Mouse (Mus musculus) activated CD4-positive, CD25-positive, alpha-beta regulatory T cell (primary cell): ENCODE measurements around the gene Zfp729b. TPM values are rescaled to one million over a fixed set of nuclear protein-coding genes. Genes with fewer than 3 reads are reported as not detected.

Source experiments
- polyA plus RNA-seq, 2 experiments: library from polyadenylated mRNA; unstranded; fragments of 100-300 nt; shearing (Covaris generic); gene quantifications; one replicate each; pipeline ENCODE4 v1.2.1; 2017

Gene Zfp729b
- polyA plus RNA-seq, result 1 to 10 TPM; 6.4 to 8.2 TPM

DNA sequence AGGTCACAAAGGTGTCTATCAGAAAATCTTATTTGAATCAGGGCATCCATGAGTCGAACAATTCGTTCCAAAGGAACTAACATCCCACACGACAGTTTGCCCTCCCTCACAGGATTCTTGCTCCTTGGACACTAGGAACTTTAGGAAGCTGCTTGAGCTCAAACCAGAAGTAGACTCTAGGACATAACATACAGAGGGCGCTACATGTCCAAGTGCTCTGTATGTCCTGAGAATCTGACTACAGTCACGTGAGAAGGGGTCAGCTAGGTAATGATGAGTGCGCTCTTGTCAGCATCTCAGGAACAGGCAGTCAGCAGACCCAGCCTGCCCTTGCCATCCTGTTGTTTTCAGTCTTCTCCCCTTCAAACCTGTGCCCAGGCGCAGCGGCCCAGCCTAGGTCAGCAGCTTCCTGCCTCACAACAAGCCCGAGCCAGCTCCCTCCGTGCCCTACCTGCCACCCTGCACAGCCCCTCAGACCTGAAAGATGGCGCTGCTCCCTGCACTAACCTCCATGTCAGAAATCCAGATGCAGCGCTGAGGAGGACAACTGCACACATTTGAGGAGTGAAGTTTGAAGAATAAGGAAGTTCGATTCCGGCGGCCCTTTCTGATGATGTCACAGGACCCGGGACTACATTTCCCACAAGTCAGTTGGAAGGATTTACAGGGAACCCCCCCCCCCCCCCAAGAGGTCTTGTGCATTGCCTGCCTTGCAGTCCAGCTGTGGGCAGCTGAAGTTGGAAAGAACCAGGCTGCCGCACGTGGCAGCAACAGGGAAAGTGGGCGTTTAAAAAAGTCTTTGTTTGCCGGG lies at the start of gene Zfp729b:
Gene Zfp729b, minus strand, starts transcription at position 642 of the 811 bp plus-strand sequence.

DNA sequence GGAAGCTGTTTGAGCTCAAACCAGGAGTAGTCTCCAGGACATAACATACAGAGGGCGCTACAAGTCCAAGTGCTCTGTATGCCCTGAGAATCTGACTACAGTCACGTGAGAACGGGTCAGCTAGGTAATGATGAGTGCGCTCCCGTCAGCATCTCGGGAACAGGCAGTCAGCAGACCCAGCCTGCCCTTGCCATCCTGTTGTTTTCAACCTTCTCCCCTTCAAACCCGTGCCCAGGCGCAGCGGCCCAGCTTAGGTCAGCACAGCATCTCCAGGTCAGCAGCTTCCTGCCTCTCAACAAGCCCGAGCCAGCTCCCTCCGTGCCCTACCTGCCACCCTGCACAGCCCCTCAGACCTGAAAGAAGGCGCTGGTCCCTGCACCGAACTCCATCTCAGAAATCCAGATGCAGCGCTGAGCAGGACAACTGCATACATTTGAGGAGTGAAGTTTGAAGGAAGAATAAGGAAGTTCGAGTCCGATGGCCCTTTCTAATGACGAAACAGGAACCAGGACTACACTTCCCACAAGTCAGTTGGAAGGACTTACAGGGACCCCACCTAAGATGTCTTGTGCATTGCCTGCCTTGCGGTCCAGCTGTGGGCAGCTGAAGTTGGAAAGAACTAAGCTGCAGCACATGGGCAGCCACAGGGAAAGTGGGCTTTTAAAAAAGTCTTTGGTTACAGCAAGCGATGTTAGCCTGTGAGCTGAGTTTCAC lies 27.9 kb upstream of the Zfp729b start, which contains the start of the genes Gm49345 and Zfp729a:
Gene Gm49345, minus strand, starts transcription at position 476 of the 714 bp plus-strand sequence.
Gene Zfp729a, minus strand, starts transcription at position 498 of the 714 bp plus-strand sequence.

DNA sequence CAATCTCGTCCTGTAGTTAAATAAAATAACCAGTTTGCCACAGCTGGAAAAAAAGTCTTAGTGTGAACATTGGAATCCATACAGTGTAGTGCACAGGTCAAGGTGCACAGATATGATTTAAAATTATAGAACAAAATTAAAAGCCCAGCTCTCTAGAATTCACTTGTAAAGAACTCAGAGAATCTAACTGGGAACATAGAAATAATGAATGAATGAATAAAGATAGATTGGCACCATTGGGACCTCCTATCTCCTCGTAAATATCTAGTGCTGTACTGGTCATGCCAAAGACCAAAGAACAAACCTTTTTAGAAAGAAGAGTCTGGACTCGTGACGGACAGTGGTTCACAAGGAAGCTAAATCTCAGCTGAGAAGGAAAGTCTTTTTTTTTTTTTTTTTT lies 55.8 kb downstream of the Zfp729b start, which contains the start of gene Zfp748:
Gene Zfp748, minus strand, starts transcription at position 101 of the 400 bp plus-strand sequence.

Other genes starting within 250 kb of the Zfp729b start
- 1 to 10 TPM; 1.1 to 1.8 TPM for gene Gm28044, start 249.2 kb downstream of the Zfp729b start, polyA plus RNA-seq
- 1 to 10 TPM; 2.5 to 4.7 TPM for gene Zfp953, start 249.1 kb downstream of the Zfp729b start, polyA plus RNA-seq
- gene Gm28041, start 234.0 kb downstream of the Zfp729b start, polyA plus RNA-seq, result 1 to 10 TPM; 1.1 to 1.5 TPM
- gene Zfp456, start 233.9 kb downstream of the Zfp729b start, polyA plus RNA-seq, result 1 to 10 TPM; 3.6 to 7.3 TPM
- gene Zfp429, start 209.9 kb downstream of the Zfp729b start, polyA plus RNA-seq, result 10 to 100 TPM; 20.7 to 23.9 TPM
- 1 to 10 TPM; 4.0 to 6.1 TPM for gene Zfp459, start 188.3 kb downstream of the Zfp729b start, polyA plus RNA-seq
- gene Zfp874a, start 158.1 kb downstream of the Zfp729b start, polyA plus RNA-seq, result 10 to 100 TPM; 10.2 to 15.6 TPM
- 10 to 100 TPM in 1 of 2 experiments, 1 to 10 TPM in 1; 10.0 to 15.0 TPM for gene Zfp874b, start 125.4 kb downstream of the Zfp729b start, polyA plus RNA-seq
- 10 to 100 TPM; 11.8 to 17.4 TPM for gene Zfp58, start 109.2 kb downstream of the Zfp729b start, polyA plus RNA-seq
- not detected for gene Gm26965, start 83.6 kb downstream of the Zfp729b start, polyA plus RNA-seq
- 10 to 100 TPM; 35.4 to 69.7 TPM for gene Zfp87, start 83.5 kb downstream of the Zfp729b start, polyA plus RNA-seq
- 10 to 100 TPM; 15.1 to 17.3 TPM for gene Zfp748, start 55.9 kb downstream of the Zfp729b start, polyA plus RNA-seq
- 1 to 10 TPM; 2.9 to 6.0 TPM for gene Gm49345, start 28.1 kb upstream of the Zfp729b start, polyA plus RNA-seq
- 1 to 10 TPM; 5.0 to 8.2 TPM for gene Zfp729a, start 28.1 kb upstream of the Zfp729b start, polyA plus RNA-seq
- gene Zfp738, start 77.4 kb upstream of the Zfp729b start, polyA plus RNA-seq, result 10 to 100 TPM; 17.8 to 25.1 TPM
- gene Zfp65, start 119.5 kb upstream of the Zfp729b start, polyA plus RNA-seq, result 1 to 10 TPM; 7.8 to 9.3 TPM
- 1 to 10 TPM; 5.6 to 7.5 TPM for gene Zfp85, start 145.5 kb upstream of the Zfp729b start, polyA plus RNA-seq
- gene Zfp493, start 170.0 kb upstream of the Zfp729b start, polyA plus RNA-seq, result 1 to 10 TPM in 1 of 2 experiments, under 1 TPM in 1; 0.78 to 1.7 TPM
- 1 to 10 TPM; 4.7 to 6.4 TPM for gene Zfp273, start 204.0 kb upstream of the Zfp729b start, polyA plus RNA-seq
- gene Gm10037, start 221.4 kb upstream of the Zfp729b start, polyA plus RNA-seq, result under 1 TPM; 0.48 to 0.86 TPM